Mouse (Mus musculus) CD4-positive helper T cell, adult 2 months (primary cell): ENCODE results near the gene Tmc6.
"Not testable (repeated sequence)": the region's sequence is repeated elsewhere in the genome, so short reads cannot be mapped to it uniquely, and the experiment has no call there.

Source experiments
- DNase-seq: peaks from one replicate; pipeline ENCODE4 v3.0.0-alpha.2; 2012; ENCODE audit warnings: low read depth, missing footprints, low spot score

Tmc6 gene

GRCm38 (mm10) chr11:117810401-117811046, 28.5 kb upstream of the Tmc6 start:
- DNase-seq, result peak; percentile 83

- DNase-seq, result peak; percentile 77
These were observed 27.7 kb upstream of the Tmc6 start, which contains the start of the genes Gm20708 and Syngr2 for GRCm38 (mm10) chr11:117809407-117810311. TSS of gene Gm20708 (plus strand) at chr11:117809668. TSS of gene Syngr2 (plus strand) at chr11:117809668.

- DNase-seq, result no peak
These were observed 24.8 kb upstream of the Tmc6 start for GRCm38 (mm10) chr11:117806781-117807180.

- no peak for DNase-seq
These were observed 21.2 kb upstream of the Tmc6 start for GRCm38 (mm10) chr11:117803166-117803688.

- DNase-seq, result no peak
These were observed 19.7 kb upstream of the Tmc6 start for GRCm38 (mm10) chr11:117801650-117802049.

- no peak for DNase-seq
These were observed 18.0 kb upstream of the Tmc6 start for GRCm38 (mm10) chr11:117800038-117800437.

GRCm38 (mm10) chr11:117799174-117799573, 17.2 kb upstream of the Tmc6 start:
- DNase-seq, result no peak

GRCm38 (mm10) chr11:117798160-117798541, 16.2 kb upstream of the Tmc6 start:
- DNase-seq, result no peak

- DNase-seq, result no peak
These were observed 15.6 kb upstream of the Tmc6 start, which contains the start of gene 6030468B19Rik for GRCm38 (mm10) chr11:117797511-117798159. TSS of gene 6030468B19Rik (plus strand) at chr11:117797660.

- no peak for DNase-seq
These were observed 15.0 kb upstream of the Tmc6 start for GRCm38 (mm10) chr11:117796954-117797353.

- peak; percentile 76 for DNase-seq
These were observed 12.1 kb upstream of the Tmc6 start for GRCm38 (mm10) chr11:117794035-117794551.

GRCm38 (mm10) chr11:117792281-117792888, 10.4 kb upstream of the Tmc6 start:
- peak; percentile 56 for DNase-seq

- DNase-seq, result no peak
These were observed 9.4 kb upstream of the Tmc6 start for GRCm38 (mm10) chr11:117791441-117791761.

- no peak for DNase-seq
These were observed 8.9 kb upstream of the Tmc6 start for GRCm38 (mm10) chr11:117790703-117791440.

GRCm38 (mm10) chr11:117790286-117790685, 8.3 kb upstream of the Tmc6 start:
- peak; percentile 61 for DNase-seq

- DNase-seq, result not testable (repeated sequence)
These were observed 6.5 kb upstream of the Tmc6 start for GRCm38 (mm10) chr11:117788481-117788880.

- peak; percentile 79 for DNase-seq
These were observed 4.3 kb upstream of the Tmc6 start for GRCm38 (mm10) chr11:117786294-117786693.

GRCm38 (mm10) chr11:117783683-117784309, 1.8 kb upstream of the Tmc6 start:
- DNase-seq, result peak; percentile 44

- DNase-seq, result peak; percentile 75
These were observed 1.1 kb upstream of the Tmc6 start for GRCm38 (mm10) chr11:117783089-117783488.

GRCm38 (mm10) chr11:117782705-117783034, 672 bp upstream of the Tmc6 start:
- DNase-seq, result no peak
